Mouse (Mus musculus) cerebellum, adult 2 months (tissue): Measurements from ENCODE around the gene Stx1b.
"Not testable (repeated sequence)": the region's sequence is repeated elsewhere in the genome, so short reads cannot be mapped to it uniquely, and the experiment has no call there.

Experiments used
- CTCF ChIP-seq: fragments of 200-500 bp; IDR thresholded peaks from 2 replicates; pipeline ENCODE4 v1.5.1; 2011; ENCODE audit warnings: low read depth, mild to moderate bottlenecking, control low read depth, low read length, moderate library complexity, borderline replicate concordance; ENCODE audit not compliant: insufficient read depth
- POLR2A ChIP-seq: fragments of 200-500 bp; IDR thresholded peaks from 2 replicates; pipeline ENCODE4 v1.6.1; 2011; ENCODE audit warnings: low read length, control low read depth, borderline replicate concordance; ENCODE audit not compliant: insufficient read depth

DNA sequence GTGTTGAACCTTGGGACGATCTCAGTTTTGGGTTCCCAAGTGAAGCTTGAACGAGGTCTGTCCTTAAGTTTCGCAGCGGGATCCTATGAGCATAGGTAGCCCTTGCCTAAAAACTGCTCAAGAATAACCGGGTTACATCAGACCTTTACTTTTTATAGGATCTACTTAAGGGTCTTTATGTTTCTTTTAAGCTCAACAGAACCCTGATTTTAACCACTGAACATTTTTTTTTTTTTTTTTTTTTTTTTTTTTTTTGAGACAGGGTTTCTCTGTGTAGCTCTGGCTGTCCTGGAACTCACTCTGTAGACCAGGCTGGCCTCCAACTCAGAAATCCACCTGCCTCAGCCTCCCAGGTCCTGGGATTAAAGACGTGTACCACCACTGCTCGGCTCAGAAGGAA, 48.5 kb downstream of the Stx1b start:
- TF ChIP-seq CTCF, POLR2A: not testable (repeated sequence)
